Mouse (Mus musculus) liver, adult 2 months (tissue): ENCODE results near the gene Borcs8. TPM values are rescaled to one million over a fixed set of nuclear protein-coding genes. Genes with fewer than 3 reads are reported as not detected.

Experiments
- DNase-seq: peaks from one replicate; pipeline ENCODE4 v3.0.0-alpha.2; 2011; ENCODE audit warnings: low read depth, low spot score; ENCODE audit errors: extremely low read depth
- H3K27ac ChIP-seq: fragments of 200-500 bp; replicated peaks from 2 replicates; pipeline ENCODE4 v1.5.1; 2012; ENCODE audit warnings: low read depth, mild to moderate bottlenecking, control low read depth, inconsistent platforms, low read length; ENCODE audit not compliant: insufficient read depth
- H3K27me3 ChIP-seq: fragments of 200-500 bp; 2 replicates; pipeline ENCODE4 v1.6.1; 2012; ENCODE audit warnings: mild to moderate bottlenecking, moderate library complexity, low read length, inconsistent platforms; ENCODE audit not compliant: control insufficient read depth, insufficient read depth
- H3K36me3 ChIP-seq: fragments of 200-500 bp; 2 replicates; pipeline ENCODE4 v1.6.1; 2012; ENCODE audit warnings: low read length, inconsistent platforms; ENCODE audit not compliant: control insufficient read depth, insufficient read depth
- H3K4me1 ChIP-seq: fragments of 200-500 bp; 2 replicates; pipeline ENCODE4 v1.6.1; 2011; ENCODE audit warnings: low read length; ENCODE audit not compliant: control insufficient read depth, insufficient read depth
- H3K4me3 ChIP-seq: fragments of 200-500 bp; 2 replicates; pipeline ENCODE4 v1.5.1; 2011; ENCODE audit warnings: low read depth, mild to moderate bottlenecking, control low read depth, low read length, moderate library complexity; ENCODE audit not compliant: insufficient read depth
- H3K79me2 ChIP-seq: fragments of 200-500 bp; 2 replicates; pipeline ENCODE4 v1.6.1; 2012; ENCODE audit warnings: inconsistent platforms, mild to moderate bottlenecking, low read length, moderate library complexity; ENCODE audit not compliant: control insufficient read depth, insufficient read depth
- H3K9ac ChIP-seq: fragments of 200-500 bp; 2 replicates; pipeline ENCODE4 v1.6.1; 2012; ENCODE audit warnings: low read depth, mild to moderate bottlenecking, control low read depth, inconsistent platforms, low read length
- CTCF ChIP-seq: fragments of 200-500 bp; IDR thresholded peaks from 2 replicates; pipeline ENCODE4 v1.5.1; 2011; ENCODE audit warnings: low read depth, low read length, control low read depth
- POLR2A ChIP-seq: fragments of 200-500 bp; IDR thresholded peaks from 2 replicates; pipeline ENCODE4 v1.6.1; 2011; ENCODE audit warnings: low read length, control low read depth; ENCODE audit not compliant: insufficient read depth; ENCODE audit errors: extremely low read depth
- WGBS: fragments of 180-500 bp; shearing (Covaris S2); methylation state at CpG from one replicate; pipeline ENCODE4 v1.1.7; 2018; 5-methylcytosine and 5-hydroxymethylcytosine counted together
- polyA plus RNA-seq: library from polyadenylated mRNA; depleted of rRNA; stranded (reverse); fragments of >200 nt; gene quantifications from 2 replicates; pipeline ENCODE4 v1.2.3, GENCODE M21; 2012
- total RNA-seq: library from RNA; depleted of rRNA; stranded (reverse); fragments of >200 nt; gene quantifications from 2 replicates; pipeline ENCODE4 v1.2.3, GENCODE M21; 2014

Borcs8 gene
- total and polyA plus RNA-seq, 2 experiments, result 20.7 to 53.4 TPM

DNA sequence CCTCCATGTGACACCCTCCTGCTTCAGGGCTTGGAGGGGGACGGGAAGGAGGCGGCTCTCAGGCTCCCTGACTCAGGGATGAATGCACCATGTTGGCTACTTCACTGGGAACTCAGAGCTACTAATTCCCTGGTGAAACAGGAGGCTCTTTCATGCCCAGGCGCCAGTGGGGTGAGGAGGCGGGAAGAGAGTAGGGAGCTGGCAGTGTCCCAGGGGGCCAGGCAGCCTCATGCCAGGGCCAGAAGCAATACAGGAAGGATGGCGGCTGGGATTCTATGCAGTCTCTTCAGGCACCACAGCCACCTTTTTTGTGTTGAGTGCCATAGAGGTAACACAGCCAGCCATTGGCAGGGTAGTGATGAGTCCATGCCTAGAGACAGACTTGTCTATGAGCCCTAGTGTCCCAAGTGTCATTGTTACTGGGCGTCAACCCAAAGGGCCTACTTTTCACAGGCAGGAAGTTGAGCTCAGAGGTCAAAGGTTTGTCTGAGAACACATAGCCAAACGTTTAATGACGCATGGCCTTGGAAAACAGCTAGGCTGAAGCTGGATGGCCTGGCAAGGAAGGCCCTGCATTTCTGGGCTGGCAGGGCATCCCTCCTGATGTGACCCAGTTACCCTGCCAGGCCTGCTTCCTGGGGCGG lies 9.9 kb upstream of the Borcs8 start:
- whole genome bisulfite sequencing, result 23% methylated on average over 9 of the region's 9 CpGs
- H3K36me3 ChIP-seq, result no peaks in the 10 kb centered on the region
- TF ChIP-seq POLR2A, result no peak
- no peak for TF ChIP-seq CTCF
- no peak overlapping the region for H3K9ac ChIP-seq
- no peak overlapping the region for H3K4me3 ChIP-seq
- DNase-seq, result peak; percentile 100
- peaks cover 21% of the 10 kb centered on the region for H3K4me1 ChIP-seq
- no peaks in the 10 kb centered on the region for H3K27me3 ChIP-seq
- peak overlapping the region; percentile 65 for H3K27ac ChIP-seq
- no peaks in the 10 kb centered on the region; the same call in 1 of the 2 replicates for H3K79me2 ChIP-seq

- no peak overlapping the region for H3K4me3 ChIP-seq
- H3K79me2 ChIP-seq, result no peaks in the 10 kb centered on the region; the same call in 1 of the 2 replicates
- peak overlapping the region; percentile 62 for H3K27ac ChIP-seq
- no peak overlapping the region for H3K9ac ChIP-seq
- WGBS, result 89% methylated on average over 3 of the region's 3 CpGs
- 0 out of 2 replicates have a peak, but pooled peaks cover 3% of the 10 kb centered on the region for H3K36me3 ChIP-seq
- H3K27me3 ChIP-seq, result no peaks in the 10 kb centered on the region
- peak; percentile 12 for DNase-seq
- H3K4me1 ChIP-seq, result peaks cover 21% of the 10 kb centered on the region
- TF ChIP-seq CTCF (no peak), POLR2A (no peak)
These were observed 9.2 kb upstream of the Borcs8 start for GRCm38 (mm10) chr8:70130066-70130465.

DNA sequence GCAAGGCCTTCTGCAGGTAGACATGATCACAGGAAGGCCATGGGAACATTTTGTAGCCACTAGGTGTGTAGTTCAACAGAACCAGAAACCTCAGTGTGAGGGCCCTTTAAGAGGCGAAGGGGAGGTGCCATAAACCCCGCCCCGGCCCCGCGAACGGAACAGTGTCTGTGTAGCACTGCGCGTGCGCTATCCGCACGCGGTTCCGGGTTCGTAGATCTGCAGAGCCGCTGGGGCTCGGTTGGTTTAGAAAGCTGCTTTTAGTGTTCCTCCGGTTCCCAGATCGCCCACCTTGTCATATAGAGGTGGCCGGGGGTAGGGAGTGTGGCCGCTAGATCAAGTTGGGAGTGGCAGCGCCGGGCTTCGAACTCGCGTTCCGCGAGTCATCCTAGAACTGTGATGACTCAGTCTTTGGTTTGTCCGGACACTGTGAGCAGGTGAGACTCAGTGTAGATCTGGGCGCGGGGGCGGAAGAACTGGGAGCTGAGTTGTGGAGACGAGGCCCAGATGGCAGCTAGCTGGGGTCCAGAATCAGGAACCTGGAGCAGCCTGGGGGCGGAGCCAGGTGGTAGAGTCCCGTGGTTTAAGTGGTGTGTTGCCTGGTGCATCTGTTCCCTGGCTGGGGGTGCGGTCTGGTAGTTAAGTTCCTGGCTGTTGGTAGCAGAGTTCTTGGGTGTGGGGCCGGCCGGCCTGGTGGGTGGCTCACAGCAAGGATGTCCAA lies 8.0 kb upstream of the Borcs8 start, which contains the start of gene Nr2c2ap:
Gene Nr2c2ap, plus strand, starts transcription at position 168 of the 718 bp plus-strand sequence.
- H3K9ac ChIP-seq, result peak within 1 kb of the TSS; percentile 82

DNA sequence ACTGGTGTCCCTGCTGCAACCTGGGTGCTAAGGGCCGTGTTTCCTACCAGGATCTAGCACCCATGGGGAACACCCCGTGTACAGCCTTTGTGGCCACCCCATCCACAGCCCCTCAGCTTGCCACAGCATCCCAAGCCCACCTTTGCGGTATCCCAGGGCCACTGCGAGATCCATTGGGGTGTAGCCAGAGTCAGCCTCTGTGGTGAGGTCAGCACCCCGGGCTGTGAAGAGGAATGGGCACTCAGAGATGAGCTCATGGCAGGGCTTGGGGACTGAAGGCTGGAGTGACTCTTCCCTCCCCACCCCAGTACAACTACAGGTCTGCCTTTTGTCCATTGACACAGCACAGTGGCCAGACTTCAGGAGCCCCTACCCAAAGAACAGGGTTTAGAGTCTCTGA lies 5.2 kb upstream of the Borcs8 start:
- TF ChIP-seq POLR2A (no peak), CTCF (no peak)
- Histone ChIP-seq H3K27me3 (no peaks in the 10 kb centered on the region), H3K4me1 (peaks cover 22% of the 10 kb centered on the region), H3K36me3 (0 out of 2 replicates have a peak, but pooled peaks cover 3% of the 10 kb centered on the region), H3K4me3 (no peak overlapping the region), H3K79me2 (no peaks in the 10 kb centered on the region; the same call in 1 of the 2 replicates), H3K27ac (no peak overlapping the region), H3K9ac (no peak overlapping the region)
- 92% methylated on average over 5 of the region's 5 CpGs for WGBS
- DNase-seq, result no peak

More for the DNA sequence above, 8.0 kb upstream of the Borcs8 start, which contains the start of gene Nr2c2ap:
- TF ChIP-seq POLR2A, result 0 out of 2 replicates have a peak, but pooled peaks have one; percentile 47
- no peak for TF ChIP-seq CTCF
- Histone ChIP-seq H3K27me3 (no peaks in the 10 kb centered on the region), H3K27ac (peak within 1 kb of the TSS; percentile 74), H3K4me3 (peak within 1 kb of the TSS; percentile 78), H3K4me1 (peaks cover 21% of the 10 kb centered on the region), H3K79me2 (no peaks in the 10 kb centered on the region; the same call in 1 of the 2 replicates), H3K36me3 (0 out of 2 replicates have a peak, but pooled peaks cover 3% of the 10 kb centered on the region)
- peak; percentile 66 for DNase-seq
- 3% methylated on average over 37 of the region's 37 CpGs for WGBS

- WGBS, result 94% methylated on average over 9 of the region's 9 CpGs
- DNase-seq, result no peak
- no peak for TF ChIP-seq CTCF
- TF ChIP-seq POLR2A, result no peak
- H3K27ac ChIP-seq, result no peak overlapping the region
- no peaks in the 10 kb centered on the region for H3K27me3 ChIP-seq
- H3K9ac ChIP-seq, result no peak overlapping the region
- no peak overlapping the region for H3K4me3 ChIP-seq
- H3K36me3 ChIP-seq, result 0 out of 2 replicates have a peak, but pooled peaks cover 3% of the 10 kb centered on the region
- H3K79me2 ChIP-seq, result no peaks in the 10 kb centered on the region; the same call in 1 of the 2 replicates
- H3K4me1 ChIP-seq, result peaks cover 19% of the 10 kb centered on the region
These were observed 4.4 kb upstream of the Borcs8 start for GRCm38 (mm10) chr8:70134931-70135330.
